Mouse (Mus musculus) intestine, embryonic 15.5 days (tissue): ENCODE measurements around the gene Ltbp2. TPM values are rescaled to one million over a fixed set of nuclear protein-coding genes. Genes with fewer than 3 reads are reported as not detected.
A peak's percentile ranks its signal among the peaks of the same experiment; 100 is the strongest.

ENCODE experiments used
- ATAC-seq: fragments of 200-750 bp; cut with Nextera tagmentation; 2 replicates; pipeline ENCODE4 v1.8.0; 2017; ENCODE audit warnings: moderate TSS enrichment, moderate library complexity
- H3K27ac ChIP-seq: fragments of 300-500 bp; sonication (generic); 2 replicates; pipeline ENCODE4 v1.5.1; 2015; ENCODE audit warnings: mild to moderate bottlenecking, inconsistent platforms
- H3K27me3 ChIP-seq: fragments of 300-500 bp; sonication (generic); replicated peaks from 2 replicates; pipeline ENCODE4 v1.6.1; 2015; ENCODE audit warnings: inconsistent platforms
- H3K36me3 ChIP-seq: fragments of 300-500 bp; sonication (generic); 2 replicates; pipeline ENCODE4 v1.6.1; 2015; ENCODE audit warnings: inconsistent platforms
- H3K4me1 ChIP-seq: fragments of 300-500 bp; sonication (generic); replicated peaks from 2 replicates; pipeline ENCODE4 v1.6.1; 2015; ENCODE audit warnings: inconsistent platforms
- H3K4me2 ChIP-seq: fragments of 300-500 bp; sonication (generic); replicated peaks from 2 replicates; pipeline ENCODE4 v1.6.1; 2015; ENCODE audit warnings: mild to moderate bottlenecking, inconsistent platforms
- H3K4me3 ChIP-seq: fragments of 300-500 bp; sonication (generic); replicated peaks from 2 replicates; pipeline ENCODE4 v1.5.1; 2015; ENCODE audit warnings: inconsistent platforms
- H3K9ac ChIP-seq: fragments of 300-500 bp; sonication (generic); 2 replicates; pipeline ENCODE4 v1.6.1; 2015; ENCODE audit warnings: inconsistent platforms
- H3K9me3 ChIP-seq: fragments of 300-500 bp; sonication (generic); 2 replicates; pipeline ENCODE4 v1.6.1; 2016; ENCODE audit warnings: inconsistent platforms
- WGBS: fragments of 180-500 bp; shearing (Covaris S2); methylation state at CpG from one replicate; pipeline ENCODE4 v1.1.7; 2015; 5-methylcytosine and 5-hydroxymethylcytosine counted together
- polyA plus RNA-seq: library from polyadenylated mRNA; unstranded; fragments of >200 nt; fragmentation: Nextera tagmentation; extraction: Ambion mirVana; gene quantifications from 2 replicates; pipeline ENCODE4 v1.2.1, GENCODE M21; 2015

Gene Ltbp2
- polyA plus RNA-seq, 1 experiment from 2014 or later, result 0.75 TPM

GRCm38 (mm10) chr12:84872310-84872709 is 4.0 kb downstream of the Ltbp2 start:
- no peak for ATAC-seq
- Histone ChIP-seq H3K4me3 (no peak overlapping the region), H3K9me3 (no peaks in the 10 kb centered on the region), H3K27ac (no peak overlapping the region), H3K27me3 (peaks cover 38% of the 10 kb centered on the region), H3K4me1 (peaks cover 20% of the 10 kb centered on the region), H3K9ac (no peak overlapping the region), H3K36me3 (no peaks in the 10 kb centered on the region), H3K4me2 (no peak overlapping the region)
- WGBS, result 64% methylated on average over 2 of the region's 2 CpGs

GRCm38 (mm10) chr12:84865431-84865830 is 10.9 kb downstream of the Ltbp2 start:
- Histone ChIP-seq H3K36me3 (no peaks in the 10 kb centered on the region), H3K4me3 (no peak overlapping the region), H3K9ac (no peak overlapping the region), H3K27ac (no peak overlapping the region), H3K4me2 (no peak overlapping the region), H3K27me3 (no peaks in the 10 kb centered on the region), H3K4me1 (0 out of 2 replicates have a peak, but pooled peaks cover 6% of the 10 kb centered on the region), H3K9me3 (no peaks in the 10 kb centered on the region)
- ATAC-seq, result no peak
- WGBS, result 78% methylated on average over 9 of the region's 9 CpGs

GRCm38 (mm10) chr12:84864801-84865200 is 11.5 kb downstream of the Ltbp2 start:
- WGBS, result 37% methylated on average over 7 of the region's 7 CpGs
- H3K4me2 ChIP-seq, result no peak overlapping the region
- H3K36me3 ChIP-seq, result no peaks in the 10 kb centered on the region
- 0 out of 2 replicates have a peak overlapping the region, but pooled peaks have one; percentile 11 for H3K9ac ChIP-seq
- 0 out of 2 replicates have a peak, but pooled peaks cover 6% of the 10 kb centered on the region for H3K4me1 ChIP-seq
- H3K27me3 ChIP-seq, result no peaks in the 10 kb centered on the region
- H3K27ac ChIP-seq, result no peak overlapping the region
- H3K9me3 ChIP-seq, result no peaks in the 10 kb centered on the region
- no peak overlapping the region for H3K4me3 ChIP-seq
- no peak for ATAC-seq

- WGBS, result 75% methylated on average over 5 of the region's 5 CpGs
- no peaks in the 10 kb centered on the region for H3K36me3 ChIP-seq
Measured at GRCm38 (mm10) chr12:84863196-84863595, 13.1 kb downstream of the Ltbp2 start.

GRCm38 (mm10) chr12:84862136-84862910 is 14.0 kb downstream of the Ltbp2 start:
- 78% methylated on average over 14 of the region's 14 CpGs for WGBS
- no peak overlapping the region for H3K4me3 ChIP-seq
- ATAC-seq, result 0 out of 2 replicates have a peak, but pooled peaks have one; percentile 38

More at GRCm38 (mm10) chr12:84863196-84863595, 13.1 kb downstream of the Ltbp2 start:
- no peak for ATAC-seq
- peaks cover 10% of the 10 kb centered on the region; the same call in 1 of the 2 replicates for H3K4me1 ChIP-seq
- H3K9me3 ChIP-seq, result no peaks in the 10 kb centered on the region
- no peak overlapping the region for H3K4me3 ChIP-seq
- no peak overlapping the region for H3K27ac ChIP-seq
- H3K9ac ChIP-seq, result no peak overlapping the region
- H3K27me3 ChIP-seq, result no peaks in the 10 kb centered on the region
- no peak overlapping the region for H3K4me2 ChIP-seq

GRCm38 (mm10) chr12:84858149-84859113 is 17.9 kb downstream of the Ltbp2 start:
- Histone ChIP-seq H3K4me3 (no peak overlapping the region), H3K27me3 (no peaks in the 10 kb centered on the region), H3K4me1 (peaks cover 9% of the 10 kb centered on the region; the same call in 1 of the 2 replicates), H3K9me3 (no peaks in the 10 kb centered on the region), H3K4me2 (peak overlapping the region; percentile 11; the same call in 1 of the 2 replicates), H3K36me3 (no peaks in the 10 kb centered on the region), H3K9ac (no peak overlapping the region), H3K27ac (no peak overlapping the region)
- 37% methylated on average over 17 of the region's 17 CpGs for WGBS
- ATAC-seq, result peak; percentile 59

More at GRCm38 (mm10) chr12:84862136-84862910, 14.0 kb downstream of the Ltbp2 start:
- Histone ChIP-seq H3K9me3 (no peaks in the 10 kb centered on the region), H3K27me3 (no peaks in the 10 kb centered on the region), H3K9ac (no peak overlapping the region), H3K36me3 (no peaks in the 10 kb centered on the region), H3K4me1 (peaks cover 12% of the 10 kb centered on the region; the same call in 1 of the 2 replicates), H3K27ac (no peak overlapping the region), H3K4me2 (no peak overlapping the region)

GRCm38 (mm10) chr12:84857706-84858105 is 18.6 kb downstream of the Ltbp2 start:
- no peak overlapping the region for H3K9ac ChIP-seq
- H3K27ac ChIP-seq, result no peak overlapping the region
- no peak overlapping the region for H3K4me2 ChIP-seq
- no peak overlapping the region for H3K4me3 ChIP-seq
- peaks cover 9% of the 10 kb centered on the region; the same call in 1 of the 2 replicates for H3K4me1 ChIP-seq
- H3K9me3 ChIP-seq, result no peaks in the 10 kb centered on the region
- 65% methylated on average over 4 of the region's 4 CpGs for WGBS
- no peaks in the 10 kb centered on the region for H3K36me3 ChIP-seq
- no peaks in the 10 kb centered on the region for H3K27me3 ChIP-seq
- no peak for ATAC-seq

- H3K9ac ChIP-seq, result no peak overlapping the region
- no peak overlapping the region for H3K27ac ChIP-seq
- H3K4me2 ChIP-seq, result no peak overlapping the region
- peaks cover 12% of the 10 kb centered on the region for H3K4me1 ChIP-seq
- H3K27me3 ChIP-seq, result no peaks in the 10 kb centered on the region
- no peak overlapping the region for H3K4me3 ChIP-seq
- no peak for ATAC-seq
- no peaks in the 10 kb centered on the region for H3K9me3 ChIP-seq
- 83% methylated on average over 8 of the region's 8 CpGs for WGBS
- no peaks in the 10 kb centered on the region for H3K36me3 ChIP-seq
Measured at GRCm38 (mm10) chr12:84856532-84856931, 19.8 kb downstream of the Ltbp2 start.

GRCm38 (mm10) chr12:84855084-84855625 is 21.2 kb downstream of the Ltbp2 start:
- peaks cover 16% of the 10 kb centered on the region for H3K4me1 ChIP-seq
- WGBS, result 72% methylated on average over 4 of the region's 4 CpGs
- no peaks in the 10 kb centered on the region for H3K36me3 ChIP-seq
- H3K27me3 ChIP-seq, result no peaks in the 10 kb centered on the region
- H3K9ac ChIP-seq, result no peak overlapping the region
- no peaks in the 10 kb centered on the region for H3K9me3 ChIP-seq
- no peak overlapping the region for H3K27ac ChIP-seq
- no peak overlapping the region for H3K4me3 ChIP-seq
- no peak overlapping the region for H3K4me2 ChIP-seq
- ATAC-seq, result no peak

GRCm38 (mm10) chr12:84854392-84855033 is 21.8 kb downstream of the Ltbp2 start:
- Histone ChIP-seq H3K4me2 (no peak overlapping the region), H3K9me3 (no peaks in the 10 kb centered on the region), H3K4me3 (no peak overlapping the region), H3K27me3 (no peaks in the 10 kb centered on the region), H3K27ac (no peak overlapping the region), H3K9ac (no peak overlapping the region), H3K4me1 (peaks cover 16% of the 10 kb centered on the region), H3K36me3 (no peaks in the 10 kb centered on the region)
- 84% methylated on average over 4 of the region's 4 CpGs for WGBS
- no peak for ATAC-seq

- no peak overlapping the region for H3K27ac ChIP-seq
- no peaks in the 10 kb centered on the region for H3K9me3 ChIP-seq
- H3K9ac ChIP-seq, result no peak overlapping the region
- ATAC-seq, result no peak
- no peaks in the 10 kb centered on the region for H3K36me3 ChIP-seq
- no peaks in the 10 kb centered on the region for H3K27me3 ChIP-seq
- H3K4me3 ChIP-seq, result no peak overlapping the region
- WGBS, result 52% methylated on average over 11 of the region's 11 CpGs
- H3K4me2 ChIP-seq, result no peak overlapping the region
- peaks cover 19% of the 10 kb centered on the region for H3K4me1 ChIP-seq
Measured at GRCm38 (mm10) chr12:84851403-84852040, 24.8 kb downstream of the Ltbp2 start.
